Mouse (Mus musculus) liver, embryonic 14.5 days (tissue): Measurements from ENCODE around the gene Fam57b. TPM values are rescaled to one million over a fixed set of nuclear protein-coding genes. Genes with fewer than 3 reads are reported as not detected.

Source experiments
- ATAC-seq: fragments of 200-750 bp; cut with Nextera tagmentation; 2 replicates; pipeline ENCODE4 v1.8.0; 2017; ENCODE audit warnings: moderate number of reproducible peaks, mild to moderate bottlenecking, moderate library complexity; ENCODE audit not compliant: insufficient read depth
- DNase-seq, 3 experiments: peaks; one replicate each; pipeline ENCODE4 v3.0.0-alpha.2; 2012 to 2013; ENCODE audit warnings: low read depth in 3 of 3, low spot score in 3 of 3
- H3K27ac ChIP-seq: fragments of 300-500 bp; sonication (generic); 2 replicates; pipeline ENCODE4 v1.5.1; 2014; ENCODE audit warnings: moderate library complexity, mild to moderate bottlenecking, control low read depth, inconsistent platforms
- H3K27me3 ChIP-seq: fragments of 300-500 bp; sonication (generic); 2 replicates; pipeline ENCODE4 v1.6.1; 2014; ENCODE audit warnings: mild to moderate bottlenecking, low read length, moderate library complexity; ENCODE audit not compliant: control insufficient read depth, insufficient read depth
- H3K36me3 ChIP-seq: fragments of 300-500 bp; sonication (generic); replicated peaks from 2 replicates; pipeline ENCODE4 v1.6.1; 2014; ENCODE audit warnings: low read depth; ENCODE audit not compliant: control insufficient read depth, insufficient read depth
- H3K4me1 ChIP-seq, 2 experiments: fragments of 200-500 bp in 1 of 2; fragments of 300-500 bp in 1 of 2; sonication (generic) in 1 of 2; replicated peaks; 2 replicates each; pipeline ENCODE4 v1.6.1; 2012 to 2014; ENCODE audit warnings: antibody characterized with exemption in 1 of 2, inconsistent platforms in 1 of 2, low read length in 1 of 2; ENCODE audit not compliant: control insufficient read depth in 2 of 2, insufficient read depth in 2 of 2
- H3K4me2 ChIP-seq: fragments of 300-500 bp; sonication (generic); 2 replicates; pipeline ENCODE4 v1.6.1; 2014; ENCODE audit warnings: low read depth, mild to moderate bottlenecking, control low read depth, moderate library complexity
- H3K4me3 ChIP-seq, 2 experiments: fragments of 200-500 bp in 1 of 2; fragments of 300-500 bp in 1 of 2; sonication (generic) in 1 of 2; 2 replicates each; pipeline ENCODE4 v1.5.1; 2012 to 2014; ENCODE audit warnings: low read depth in 2 of 2, low read length in 2 of 2, mild to moderate bottlenecking in 2 of 2, control low read depth in 1 of 2, inconsistent platforms in 1 of 2, moderate library complexity in 1 of 2; ENCODE audit not compliant: insufficient read depth in 1 of 2
- H3K9ac ChIP-seq: fragments of 300-500 bp; sonication (generic); replicated peaks from 2 replicates; pipeline ENCODE4 v1.6.1; 2014; ENCODE audit warnings: mild to moderate bottlenecking, control low read depth, moderate library complexity
- H3K9me3 ChIP-seq: fragments of 300-500 bp; sonication (generic); 2 replicates; pipeline ENCODE4 v1.6.1; 2016; ENCODE audit warnings: low read length, mixed read lengths; ENCODE audit not compliant: control insufficient read depth
- CTCF ChIP-seq: IDR thresholded peaks from 2 replicates; pipeline ENCODE4 v1.5.1; 2016; ENCODE audit warnings: antibody characterized with exemption, low read depth, control low read depth
- EP300 ChIP-seq: IDR thresholded peaks from 2 replicates; pipeline ENCODE4 v1.6.1; 2016; ENCODE audit warnings: antibody characterized with exemption, low read depth
- WGBS: fragments of 180-500 bp; shearing (Covaris S2); extraction: QIAGEN DNeasy Blood & Tissue Kit; methylation state at CpG from one replicate; pipeline ENCODE4 v1.1.7; 2014; ENCODE audit not compliant: insufficient replicate concordance; 5-methylcytosine and 5-hydroxymethylcytosine counted together
- polyA plus RNA-seq, 2 experiments: library from polyadenylated mRNA; depleted of rRNA in 1 of 2; stranded (reverse) in 1 of 2; unstranded in 1 of 2; fragments of >200 nt; fragmentation: Nextera tagmentation in 1 of 2; extraction: Ambion mirVana in 1 of 2; gene quantifications; 2 replicates each; pipeline versions ENCODE4 v1.2.1 to v1.2.3; 2012 to 2014

Gene Fam57b
- polyA plus RNA-seq, 2 experiments: 0.19 TPM; not detected in 1

DNA sequence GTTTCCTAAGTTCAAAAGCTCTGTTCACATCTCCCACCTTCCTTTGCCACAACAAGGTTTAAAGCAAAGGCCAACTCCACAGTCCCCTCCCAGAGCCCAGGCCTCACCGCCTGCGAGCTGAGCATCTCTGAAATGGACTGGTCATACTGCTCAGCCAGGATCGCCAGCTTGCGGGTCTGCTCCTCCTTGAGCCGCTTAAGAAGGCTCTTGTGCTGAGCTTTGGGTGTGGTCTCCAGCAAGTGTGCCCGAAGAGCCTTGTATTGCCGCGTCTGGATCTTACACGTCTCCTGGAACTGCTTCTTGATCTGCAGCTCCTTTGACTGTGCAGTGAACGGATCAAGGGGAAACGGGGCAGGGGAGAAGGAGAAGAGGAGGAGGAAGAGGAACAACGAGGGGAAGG is 70.5 kb downstream of the Fam57b start:
- Histone ChIP-seq H3K4me1 (peaks cover 7% of the 10 kb centered on the region in 2 experiments), H3K27me3 (no peaks in the 10 kb centered on the region), H3K36me3 (peaks cover 54% of the 10 kb centered on the region), H3K9ac (no peak overlapping the region), H3K4me3 (no peak overlapping the region), H3K27ac (no peak overlapping the region), H3K4me2 (no peak overlapping the region), H3K9me3 (no peaks in the 10 kb centered on the region)
- DNase-seq: no peak
- TF ChIP-seq CTCF (no peak), EP300 (no peak)
- 73% methylated on average over 12 of the region's 12 CpGs for WGBS
- no peak for ATAC-seq

DNA sequence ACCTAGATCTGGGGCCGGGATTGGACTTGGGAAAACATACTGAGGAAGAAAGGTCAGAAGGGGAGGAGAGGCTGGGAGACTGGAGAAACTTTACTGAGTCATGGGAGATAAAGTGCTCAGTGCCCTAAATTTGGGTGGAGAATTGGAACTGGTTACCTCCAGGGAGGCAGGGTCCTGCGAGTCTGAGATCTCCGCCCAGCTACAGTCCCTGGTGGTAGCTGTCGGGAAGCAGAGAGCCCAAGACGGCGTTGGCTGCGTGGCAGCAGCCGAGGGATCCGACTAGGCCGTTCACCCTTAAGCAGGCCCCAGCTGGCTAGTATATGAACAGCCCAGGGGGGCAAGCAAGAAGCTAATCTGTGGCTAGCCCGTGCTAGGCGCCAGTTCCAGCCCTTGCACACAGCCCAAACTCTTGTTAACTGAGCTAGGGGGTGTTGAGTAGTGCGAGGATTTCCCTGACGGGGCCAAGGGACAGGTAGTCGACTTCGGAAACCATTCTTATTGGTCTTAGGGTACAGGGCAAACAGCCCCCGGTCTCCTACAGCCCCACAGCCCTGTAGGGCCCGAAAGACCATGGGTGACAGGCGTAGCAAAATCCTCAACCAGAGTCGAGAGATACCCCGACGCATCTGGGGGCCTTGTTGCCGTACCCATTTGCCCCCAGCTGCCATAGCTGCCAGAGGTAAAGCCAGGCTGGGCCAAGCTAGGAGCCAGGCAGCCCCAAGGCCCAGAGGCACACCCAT is 72.5 kb downstream of the Fam57b start:
- no peaks in the 10 kb centered on the region for H3K4me1 ChIP-seq
- H3K27ac ChIP-seq: no peak overlapping the region
- DNase-seq: no peak
- WGBS: 84% methylated on average over 23 of the region's 23 CpGs
- H3K4me3 ChIP-seq: no peak overlapping the region
- H3K36me3 ChIP-seq: peaks cover 63% of the 10 kb centered on the region
- ATAC-seq: no peak
- no peak overlapping the region for H3K9ac ChIP-seq
- TF ChIP-seq CTCF (no peak), EP300 (no peak)
- no peaks in the 10 kb centered on the region for H3K9me3 ChIP-seq
- H3K4me2 ChIP-seq: no peak overlapping the region
- H3K27me3 ChIP-seq: no peaks in the 10 kb centered on the region

DNA sequence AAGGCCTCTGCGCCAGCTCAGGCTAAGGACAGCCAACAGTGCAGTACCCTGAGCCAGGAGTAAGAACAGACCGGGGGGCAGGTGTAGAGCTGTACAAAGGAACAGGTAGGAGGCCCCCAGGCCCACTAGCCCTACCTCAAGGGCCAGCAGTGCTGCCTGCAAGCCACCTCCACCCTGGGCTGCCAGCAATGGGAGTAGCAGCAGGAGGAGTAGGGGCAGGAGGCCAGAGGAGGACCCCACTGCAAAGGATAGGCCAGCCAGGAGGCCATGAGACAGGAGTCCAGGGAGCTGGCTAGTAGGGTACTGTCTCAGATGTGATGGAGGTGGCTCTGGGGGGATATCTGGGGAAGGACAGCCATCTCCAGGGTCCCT is 73.0 kb downstream of the Fam57b start:
- H3K9me3 ChIP-seq: no peaks in the 10 kb centered on the region
- ATAC-seq: no peak

DNA sequence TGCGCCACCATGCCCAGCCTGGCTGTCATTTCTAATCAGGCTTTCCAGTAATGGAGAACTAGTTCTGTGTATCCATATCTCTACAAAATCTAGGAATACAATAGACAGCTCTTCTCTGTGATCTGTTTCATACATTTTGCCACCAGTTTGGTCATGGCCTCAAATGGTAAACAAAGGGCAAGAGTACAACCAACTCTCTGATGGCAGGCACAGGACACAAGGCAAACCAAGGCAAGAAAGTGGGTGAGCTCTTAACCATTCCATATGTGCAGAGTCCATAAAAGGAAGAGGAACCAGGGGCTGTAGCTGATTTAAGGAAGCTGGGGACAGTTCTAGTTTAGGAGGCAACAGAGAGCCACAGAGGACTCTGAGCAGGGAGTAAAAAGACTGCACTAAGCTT is 79.8 kb downstream of the Fam57b start:
- peaks cover 3 to 8% of the 10 kb centered on the region in 2 experiments; a peak in 2 of 4 replicates for H3K4me1 ChIP-seq
- WGBS: 84% methylated on average over 1 of the region's 1 CpGs
- no peak overlapping the region for H3K27ac ChIP-seq

More for the DNA sequence above, 73.0 kb downstream of the Fam57b start:
- Histone ChIP-seq H3K4me3 (no peak overlapping the region), H3K27me3 (no peaks in the 10 kb centered on the region), H3K4me2 (no peak overlapping the region), H3K27ac (no peak overlapping the region), H3K4me1 (no peaks in the 10 kb centered on the region), H3K36me3 (peaks cover 65% of the 10 kb centered on the region), H3K9ac (no peak overlapping the region)
- DNase-seq: no peak
- 97% methylated on average over 2 of the region's 2 CpGs for WGBS
- TF ChIP-seq EP300: no peak
- no peak for TF ChIP-seq CTCF

More for the DNA sequence above, 79.8 kb downstream of the Fam57b start:
- H3K4me3 ChIP-seq: no peak overlapping the region
- peaks cover 78% of the 10 kb centered on the region for H3K36me3 ChIP-seq
- H3K27me3 ChIP-seq: no peaks in the 10 kb centered on the region
- ATAC-seq (no peak), DNase-seq (no peak)
- H3K9me3 ChIP-seq: no peaks in the 10 kb centered on the region
- H3K9ac ChIP-seq: no peak overlapping the region
- no peak overlapping the region for H3K4me2 ChIP-seq
- no peak for TF ChIP-seq CTCF
- no peak for TF ChIP-seq EP300

Other genes with a start within 250 kb of the Fam57b start
Only the 30 nearest of the 33 such genes appear.
- gene Apobr, start 212.7 kb upstream of the Fam57b start, polyA plus RNA-seq (2012; rRNA removed): 1.2 and 1.6 TPM in 2 replicates
- gene Apobr, start 212.7 kb upstream of the Fam57b start, polyA plus RNA-seq (2014; fragmentation: Nextera tagmentation; extraction: Ambion mirVana): 0.69 TPM in 2 replicates
- 8.4 and 8.8 TPM in 2 replicates for gene Cln3, start 211.9 kb upstream of the Fam57b start, polyA plus RNA-seq (2012; rRNA removed)
- 7.2 and 9.7 TPM in 2 replicates for gene Cln3, start 211.9 kb upstream of the Fam57b start, polyA plus RNA-seq (2014; fragmentation: Nextera tagmentation; extraction: Ambion mirVana)
- gene Il27, start 202.7 kb upstream of the Fam57b start, polyA plus RNA-seq (2012; rRNA removed): 0.07 TPM in 1 of 2 replicates, not detected in the other
- not detected in 2 replicates for gene Il27, start 202.7 kb upstream of the Fam57b start, polyA plus RNA-seq (2014; fragmentation: Nextera tagmentation; extraction: Ambion mirVana)
- gene Nupr1, start 166.8 kb upstream of the Fam57b start, polyA plus RNA-seq (2012; rRNA removed): 1.9 and 2.6 TPM in 2 replicates
- gene Nupr1, start 166.8 kb upstream of the Fam57b start, polyA plus RNA-seq (2014; fragmentation: Nextera tagmentation; extraction: Ambion mirVana): 1.3 and 3.2 TPM in 2 replicates
- gene Sgf29, start 148.4 kb upstream of the Fam57b start, polyA plus RNA-seq (2012; rRNA removed): 19.5 and 24.7 TPM in 2 replicates
- 23.6 and 34.4 TPM in 2 replicates for gene Sgf29, start 148.4 kb upstream of the Fam57b start, polyA plus RNA-seq (2014; fragmentation: Nextera tagmentation; extraction: Ambion mirVana)
- 4.5 and 6.4 TPM in 2 replicates for gene Sult1a1, start 121.2 kb upstream of the Fam57b start, polyA plus RNA-seq (2012; rRNA removed)
- gene Sult1a1, start 121.2 kb upstream of the Fam57b start, polyA plus RNA-seq (2014; fragmentation: Nextera tagmentation; extraction: Ambion mirVana): 13.1 and 15.2 TPM in 2 replicates
- 35.8 and 69.8 TPM in 2 replicates for gene Bola2, start 102.3 kb upstream of the Fam57b start, polyA plus RNA-seq (2012; rRNA removed)
- 97.2 and 111 TPM in 2 replicates for gene Bola2, start 102.3 kb upstream of the Fam57b start, polyA plus RNA-seq (2014; fragmentation: Nextera tagmentation; extraction: Ambion mirVana)
- gene Slx1b, start 101.9 kb upstream of the Fam57b start, polyA plus RNA-seq (2012; rRNA removed): 5.7 and 6.3 TPM in 2 replicates
- 1.8 and 2.0 TPM in 2 replicates for gene Slx1b, start 101.9 kb upstream of the Fam57b start, polyA plus RNA-seq (2014; fragmentation: Nextera tagmentation; extraction: Ambion mirVana)
- 48.0 and 52.5 TPM in 2 replicates for gene Coro1a, start 89.9 kb upstream of the Fam57b start, polyA plus RNA-seq (2012; rRNA removed)
- 65.6 and 81.5 TPM in 2 replicates for gene Coro1a, start 89.9 kb upstream of the Fam57b start, polyA plus RNA-seq (2014; fragmentation: Nextera tagmentation; extraction: Ambion mirVana)
- 35.9 and 39.8 TPM in 2 replicates for gene Mapk3, start 38.1 kb upstream of the Fam57b start, polyA plus RNA-seq (2012; rRNA removed)
- gene Mapk3, start 38.1 kb upstream of the Fam57b start, polyA plus RNA-seq (2014; fragmentation: Nextera tagmentation; extraction: Ambion mirVana): 14.4 and 15.5 TPM in 2 replicates
- gene Gdpd3, start 31.3 kb upstream of the Fam57b start, polyA plus RNA-seq (2012; rRNA removed): 1.3 and 2.0 TPM in 2 replicates
- 0.27 and 0.59 TPM in 2 replicates for gene Gdpd3, start 31.3 kb upstream of the Fam57b start, polyA plus RNA-seq (2014; fragmentation: Nextera tagmentation; extraction: Ambion mirVana)
- gene Ypel3, start 20.7 kb upstream of the Fam57b start, polyA plus RNA-seq (2012; rRNA removed): 69.9 and 74.2 TPM in 2 replicates
- gene Ypel3, start 20.7 kb upstream of the Fam57b start, polyA plus RNA-seq (2014; fragmentation: Nextera tagmentation; extraction: Ambion mirVana): 76.0 and 83.3 TPM in 2 replicates
- 1.3 and 1.5 TPM in 2 replicates for gene Tbx6, start 16.2 kb upstream of the Fam57b start, polyA plus RNA-seq (2012; rRNA removed)
- gene Tbx6, start 16.2 kb upstream of the Fam57b start, polyA plus RNA-seq (2014; fragmentation: Nextera tagmentation; extraction: Ambion mirVana): 0.43 and 0.47 TPM in 2 replicates
- 81.8 and 83.2 TPM in 2 replicates for gene Ppp4c, start 5.2 kb upstream of the Fam57b start, polyA plus RNA-seq (2012; rRNA removed)
- 105 and 117 TPM in 2 replicates for gene Ppp4c, start 5.2 kb upstream of the Fam57b start, polyA plus RNA-seq (2014; fragmentation: Nextera tagmentation; extraction: Ambion mirVana)
- not detected in 2 replicates for gene 4930451I11Rik, start 34.0 kb downstream of the Fam57b start, polyA plus RNA-seq (2012; rRNA removed)
- not detected in 2 replicates for gene 4930451I11Rik, start 34.0 kb downstream of the Fam57b start, polyA plus RNA-seq (2014; fragmentation: Nextera tagmentation; extraction: Ambion mirVana)
- 0.02 TPM in 1 of 2 replicates, not detected in the other for gene Doc2a, start 49.7 kb downstream of the Fam57b start, polyA plus RNA-seq (2012; rRNA removed)
- 0.18 TPM in 1 of 2 replicates, not detected in the other for gene Doc2a, start 49.7 kb downstream of the Fam57b start, polyA plus RNA-seq (2014; fragmentation: Nextera tagmentation; extraction: Ambion mirVana)
- 24.7 and 58.1 TPM in 2 replicates for gene Hirip3, start 64.3 kb downstream of the Fam57b start, polyA plus RNA-seq (2012; rRNA removed)
- gene Hirip3, start 64.3 kb downstream of the Fam57b start, polyA plus RNA-seq (2014; fragmentation: Nextera tagmentation; extraction: Ambion mirVana): 5.2 and 5.6 TPM in 2 replicates
- gene Ino80e, start 64.7 kb downstream of the Fam57b start, polyA plus RNA-seq (2012; rRNA removed): 22.7 and 25.1 TPM in 2 replicates
- gene Ino80e, start 64.7 kb downstream of the Fam57b start, polyA plus RNA-seq (2014; fragmentation: Nextera tagmentation; extraction: Ambion mirVana): 36.6 and 40.6 TPM in 2 replicates
- 16.2 and 16.3 TPM in 2 replicates for gene Taok2, start 87.0 kb downstream of the Fam57b start, polyA plus RNA-seq (2012; rRNA removed)
- 6.3 and 7.0 TPM in 2 replicates for gene Taok2, start 87.0 kb downstream of the Fam57b start, polyA plus RNA-seq (2014; fragmentation: Nextera tagmentation; extraction: Ambion mirVana)
- 10.8 and 15.3 TPM in 2 replicates for gene Tmem219, start 125.2 kb downstream of the Fam57b start, polyA plus RNA-seq (2012; rRNA removed)
- gene Tmem219, start 125.2 kb downstream of the Fam57b start, polyA plus RNA-seq (2014; fragmentation: Nextera tagmentation; extraction: Ambion mirVana): 15.7 and 17.1 TPM in 2 replicates
- gene Kctd13, start 131.2 kb downstream of the Fam57b start, polyA plus RNA-seq (2012; rRNA removed): 4.0 and 4.3 TPM in 2 replicates
- 3.0 and 4.8 TPM in 2 replicates for gene Kctd13, start 131.2 kb downstream of the Fam57b start, polyA plus RNA-seq (2014; fragmentation: Nextera tagmentation; extraction: Ambion mirVana)
- 0.04 TPM in 1 of 2 replicates, not detected in the other for gene Asphd1, start 151.9 kb downstream of the Fam57b start, polyA plus RNA-seq (2012; rRNA removed)
- gene Asphd1, start 151.9 kb downstream of the Fam57b start, polyA plus RNA-seq (2014; fragmentation: Nextera tagmentation; extraction: Ambion mirVana): not detected in 2 replicates
- 0.19 and 0.40 TPM in 2 replicates for gene Sez6l2, start 152.9 kb downstream of the Fam57b start, polyA plus RNA-seq (2012; rRNA removed)
- not detected in 2 replicates for gene Sez6l2, start 152.9 kb downstream of the Fam57b start, polyA plus RNA-seq (2014; fragmentation: Nextera tagmentation; extraction: Ambion mirVana)
- 36.4 and 45.9 TPM in 2 replicates for gene Cdipt, start 178.2 kb downstream of the Fam57b start, polyA plus RNA-seq (2012; rRNA removed)
- gene Cdipt, start 178.2 kb downstream of the Fam57b start, polyA plus RNA-seq (2014; fragmentation: Nextera tagmentation; extraction: Ambion mirVana): 32.6 and 34.3 TPM in 2 replicates
- gene Cdiptos, start 178.4 kb downstream of the Fam57b start, polyA plus RNA-seq (2012; rRNA removed): 0.18 and 0.52 TPM in 2 replicates
- gene Cdiptos, start 178.4 kb downstream of the Fam57b start, polyA plus RNA-seq (2014; fragmentation: Nextera tagmentation; extraction: Ambion mirVana): 0.20 and 0.64 TPM in 2 replicates
- gene Mvp, start 217.0 kb downstream of the Fam57b start, polyA plus RNA-seq (2012; rRNA removed): 3.8 and 4.5 TPM in 2 replicates
- gene Mvp, start 217.0 kb downstream of the Fam57b start, polyA plus RNA-seq (2014; fragmentation: Nextera tagmentation; extraction: Ambion mirVana): 5.5 and 5.6 TPM in 2 replicates
- 0.10 and 0.30 TPM in 2 replicates for gene Pagr1b, start 218.8 kb downstream of the Fam57b start, polyA plus RNA-seq (2012; rRNA removed)
- not detected in 2 replicates for gene Pagr1b, start 218.8 kb downstream of the Fam57b start, polyA plus RNA-seq (2014; fragmentation: Nextera tagmentation; extraction: Ambion mirVana)
- gene Pagr1a, start 219.7 kb downstream of the Fam57b start, polyA plus RNA-seq (2012; rRNA removed): 8.0 and 15.2 TPM in 2 replicates
- gene Pagr1a, start 219.7 kb downstream of the Fam57b start, polyA plus RNA-seq (2014; fragmentation: Nextera tagmentation; extraction: Ambion mirVana): 27.3 and 32.2 TPM in 2 replicates
- 7.5 and 15.7 TPM in 2 replicates for gene Gm42742, start 223.4 kb downstream of the Fam57b start, polyA plus RNA-seq (2012; rRNA removed)
- 1.2 and 8.3 TPM in 2 replicates for gene Gm42742, start 223.4 kb downstream of the Fam57b start, polyA plus RNA-seq (2014; fragmentation: Nextera tagmentation; extraction: Ambion mirVana)
- 0.08 and 0.55 TPM in 2 replicates for gene Prrt2, start 223.5 kb downstream of the Fam57b start, polyA plus RNA-seq (2012; rRNA removed)
- gene Prrt2, start 223.5 kb downstream of the Fam57b start, polyA plus RNA-seq (2014; fragmentation: Nextera tagmentation; extraction: Ambion mirVana): 0.40 and 0.41 TPM in 2 replicates